In genomic region chr5:112050906-112051305, GRCm38 (mm10) we compare ENCODE assay signal across 9 mouse cellular contexts.
DNase-seq lines count a peak whose midpoint lies in the region.
"Had no signal": no experiment of that assay in that cellular context is flagged by ENCODE, and none has a peak within 500 bp of the region (broad histone marks: within the 10 kb centered on the region; RNA-seq: fewer than 3 reads in every experiment).

No protein-coding gene starts in this region.

- DNase-seq in kidney, postnatal 10 days = peak; percentile 27
- no peak for DNase-seq in kidney, adult 11 months
- DNase-seq in testis, postnatal 10 days (ENCODE audit: low spot score) = peak; percentile 55
- DNase-seq in testis, postnatal 14 days (ENCODE audit: low spot score) = no peak
- peak; percentile 37 to 54 for DNase-seq in frontal cortex, postnatal 10 days (ENCODE audit: low spot score in 2 of 2)
- peak; percentile 61 for DNase-seq in right cerebral cortex, postnatal 4 days
- DNase-seq in urinary bladder, postnatal 14 days (ENCODE audit: low spot score) = no peak
- no peak for DNase-seq in lung, postnatal 36 days
- DNase-seq: gastrocnemius, postnatal 25 days had no signal

Comparison
In these comparisons a context has a peak if more than half of its experiments do, and no peak if none do; other contexts are left out.
1. DNase-seq: peak in kidney, postnatal 10 days (single experiment), testis, postnatal 10 days (single experiment), frontal cortex, postnatal 10 days (2 of 2) and right cerebral cortex, postnatal 4 days (single experiment); none in kidney, adult 11 months (single experiment), testis, postnatal 14 days (single experiment), urinary bladder, postnatal 14 days (single experiment) and lung, postnatal 36 days (single experiment).